Mouse (Mus musculus): ENCODE results near the gene Pcdh8.

Gene Pcdh8

DNA sequence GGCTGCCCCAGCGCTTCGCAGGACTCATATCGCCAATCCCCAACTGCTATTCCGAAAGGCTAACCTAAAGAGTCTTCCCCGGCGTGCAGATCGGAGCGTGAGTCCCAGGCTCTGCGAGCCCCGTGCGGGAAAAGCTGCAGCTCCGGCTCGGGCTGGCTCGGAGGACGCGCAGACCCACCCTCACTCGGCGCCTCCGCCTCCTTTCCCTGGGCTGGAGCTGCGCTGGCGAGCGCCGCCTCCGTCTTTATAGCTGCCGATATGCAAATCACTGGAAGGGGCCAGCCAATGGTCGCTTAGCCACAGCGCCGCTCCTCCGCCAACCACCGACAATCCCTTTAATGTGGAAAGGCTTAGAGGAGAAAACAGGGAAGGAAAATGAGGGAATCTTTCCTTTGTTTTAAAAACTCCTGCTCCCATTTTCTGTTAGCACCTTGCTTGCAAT, at the start of gene Pcdh8:
Gene Pcdh8, minus strand, starts transcription at position 219 of the 442 bp plus-strand sequence.
- DNase-seq (ENCODE audit: low spot score in 2 of 2), result peak; percentile 91 to 92

DNA sequence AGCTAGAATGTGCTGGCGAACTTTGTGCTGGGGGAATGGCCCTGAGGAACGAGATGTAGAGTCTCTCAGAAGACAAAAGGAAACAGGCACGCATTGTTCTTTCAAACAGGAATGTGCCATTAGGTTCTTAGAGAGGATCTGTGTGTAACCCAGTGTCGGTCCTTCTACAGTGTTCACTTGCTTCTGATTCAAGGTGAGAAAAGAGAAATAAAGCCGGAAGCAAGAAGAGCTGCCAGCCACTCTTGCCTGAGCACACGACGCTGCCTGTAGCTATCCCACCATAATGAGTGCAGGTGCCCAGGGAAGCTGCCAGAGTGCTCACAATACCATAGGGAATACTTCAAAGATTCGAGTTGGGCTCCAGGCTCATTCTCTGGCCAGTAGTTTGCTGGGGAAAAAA, 43.6 kb upstream of the Pcdh8 start:
- DNase-seq (ENCODE audit: low spot score in 2 of 2), result no peak

DNA sequence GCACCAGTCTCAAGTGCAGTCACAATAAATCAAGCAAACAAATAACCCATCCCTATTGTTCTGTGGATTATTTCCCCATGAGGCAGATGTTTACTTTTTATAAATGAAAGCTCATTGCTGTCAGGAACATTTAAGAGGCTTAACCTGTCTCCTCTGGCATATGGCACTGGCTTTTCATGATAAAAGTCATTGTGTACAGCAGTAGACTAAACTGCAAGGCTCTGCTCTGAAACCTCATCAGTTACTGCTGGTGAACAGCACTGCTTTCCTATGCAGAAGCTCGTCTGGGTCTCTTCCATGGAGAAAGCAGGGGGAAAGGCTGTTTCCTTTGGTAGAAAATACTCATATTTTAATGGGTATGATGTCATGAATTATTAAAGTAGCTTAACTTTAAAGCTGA, 43.0 kb upstream of the Pcdh8 start:
- DNase-seq (ENCODE audit: low spot score in 2 of 2), result no peak

DNA sequence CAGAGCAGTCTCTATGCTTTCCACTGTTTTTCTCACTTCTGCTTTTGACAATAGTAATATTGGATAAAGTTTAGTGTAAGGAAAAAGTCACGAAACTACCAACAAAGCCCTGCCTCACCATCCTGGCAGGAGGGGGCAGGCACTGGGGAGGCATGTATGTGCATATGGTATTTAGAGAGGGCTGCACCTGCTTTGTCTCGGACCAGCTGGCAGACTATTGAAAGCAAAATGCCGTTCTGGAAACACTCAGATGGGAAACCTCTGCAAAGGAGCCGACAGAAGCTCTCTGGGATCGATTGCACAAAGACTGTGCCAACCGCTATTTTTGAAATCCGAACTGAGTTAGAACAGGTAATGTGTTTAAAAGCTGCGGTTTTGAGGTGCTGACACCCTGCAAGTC, 22.1 kb upstream of the Pcdh8 start:
- DNase-seq (ENCODE audit: low spot score in 2 of 2), result no peak

DNA sequence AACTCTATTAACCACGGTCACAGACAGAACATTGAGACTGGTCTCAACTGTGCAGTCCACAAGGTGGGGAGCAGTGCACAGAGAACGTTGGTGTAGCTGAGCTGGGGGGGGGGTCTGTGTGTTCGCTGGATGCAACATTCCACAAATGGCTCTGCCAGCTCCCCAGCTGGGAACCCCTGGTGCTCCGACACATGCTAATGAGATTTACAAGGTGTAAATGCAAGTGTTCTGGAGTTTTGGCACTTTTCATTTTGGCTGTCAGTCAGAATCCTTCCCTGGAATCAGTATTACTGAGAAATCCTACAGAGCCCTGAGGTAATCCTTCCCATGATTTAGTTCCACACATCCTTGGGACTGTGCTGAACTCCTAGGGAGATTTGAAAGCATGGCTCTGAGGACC, 18.4 kb upstream of the Pcdh8 start:
- DNase-seq (ENCODE audit: low spot score in 2 of 2), result no peak

DNA sequence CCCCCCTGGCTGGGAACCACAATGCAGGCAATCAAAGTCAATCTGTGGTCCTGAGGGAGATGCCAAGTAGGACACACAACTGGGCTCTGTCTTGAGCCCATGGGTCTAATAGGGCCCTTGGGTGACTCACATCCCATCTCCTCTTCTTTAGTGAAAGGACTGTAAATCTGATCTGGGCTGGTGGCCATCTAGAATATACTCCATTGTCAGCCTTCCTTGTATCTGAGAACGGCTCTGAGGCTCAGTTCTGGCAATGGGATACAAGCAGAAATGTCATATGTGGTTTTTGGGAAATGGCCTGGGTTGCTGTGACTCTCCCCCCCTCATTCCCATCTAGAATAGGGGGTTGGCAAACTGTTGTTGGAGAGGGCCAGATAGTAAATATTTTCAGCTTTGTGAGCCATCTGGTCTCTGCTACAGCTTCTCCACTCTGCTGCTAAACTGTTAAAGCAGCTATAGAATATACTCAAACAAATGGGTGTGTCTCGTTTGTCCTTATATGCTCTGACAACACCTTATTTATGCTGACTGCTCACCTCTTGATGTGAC, 17.6 kb upstream of the Pcdh8 start:
- DNase-seq (ENCODE audit: low spot score in 2 of 2), result no peak

DNA sequence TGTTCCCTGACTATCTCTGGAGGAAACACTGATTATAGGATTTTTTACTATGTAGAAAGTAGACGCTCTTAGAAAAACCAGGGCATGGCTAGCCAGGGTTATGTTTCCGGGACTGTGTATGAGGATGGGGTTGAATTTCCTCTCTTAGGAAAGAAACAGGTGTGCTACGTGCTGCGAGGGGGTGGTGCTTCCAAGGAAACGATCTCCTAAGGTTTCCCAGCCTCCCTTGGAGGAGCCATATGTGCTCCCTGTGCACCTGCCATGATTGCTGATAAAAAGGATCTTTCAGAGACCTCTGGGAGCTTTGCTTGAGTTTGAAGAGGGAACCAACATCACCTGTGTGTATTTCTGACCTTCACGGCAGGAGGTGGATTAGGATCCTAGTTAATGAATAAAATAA, 16.8 kb upstream of the Pcdh8 start:
- DNase-seq (ENCODE audit: low spot score in 2 of 2), result no peak

DNA sequence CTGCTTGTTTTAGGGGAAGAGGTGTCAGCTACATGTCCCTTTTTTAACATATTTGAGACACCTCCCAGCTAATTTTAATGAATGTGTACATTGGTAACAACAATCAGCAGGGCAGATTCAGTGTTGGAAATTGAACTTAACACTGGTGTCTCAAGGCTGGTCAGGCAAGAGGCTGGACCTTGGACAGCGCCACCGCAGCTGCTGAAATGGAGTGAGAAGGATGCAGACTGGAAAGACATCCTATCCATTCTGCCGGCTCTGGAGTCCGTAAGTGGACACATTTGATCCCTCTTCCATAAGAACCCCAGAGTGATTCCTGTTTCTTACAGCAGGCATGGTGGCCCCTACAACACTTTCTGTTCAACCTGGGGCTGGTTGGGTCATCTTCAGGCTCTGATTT, 14.3 kb upstream of the Pcdh8 start:
- DNase-seq (ENCODE audit: low spot score in 2 of 2), result no peak

DNA sequence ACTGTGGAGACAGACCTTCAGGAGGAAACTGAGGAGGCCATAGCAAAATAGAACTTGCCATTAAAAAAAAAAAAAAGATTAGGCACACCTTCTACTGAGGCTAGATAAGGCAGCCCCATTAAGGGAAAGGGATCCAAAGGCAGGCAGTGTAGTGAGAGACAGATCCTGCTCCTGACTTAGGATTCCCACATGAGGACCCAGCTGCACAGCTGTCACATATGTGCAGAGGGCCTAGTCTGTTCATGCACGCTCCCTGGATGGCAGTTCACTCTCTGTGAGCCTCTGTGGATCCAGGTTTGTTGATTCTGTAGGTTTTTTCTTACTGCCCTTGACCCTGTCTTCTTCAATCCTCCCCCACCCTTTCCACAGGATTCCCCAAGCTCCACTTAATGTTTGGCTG, 9.8 kb upstream of the Pcdh8 start:
- no peak for DNase-seq (ENCODE audit: low spot score in 2 of 2)

DNA sequence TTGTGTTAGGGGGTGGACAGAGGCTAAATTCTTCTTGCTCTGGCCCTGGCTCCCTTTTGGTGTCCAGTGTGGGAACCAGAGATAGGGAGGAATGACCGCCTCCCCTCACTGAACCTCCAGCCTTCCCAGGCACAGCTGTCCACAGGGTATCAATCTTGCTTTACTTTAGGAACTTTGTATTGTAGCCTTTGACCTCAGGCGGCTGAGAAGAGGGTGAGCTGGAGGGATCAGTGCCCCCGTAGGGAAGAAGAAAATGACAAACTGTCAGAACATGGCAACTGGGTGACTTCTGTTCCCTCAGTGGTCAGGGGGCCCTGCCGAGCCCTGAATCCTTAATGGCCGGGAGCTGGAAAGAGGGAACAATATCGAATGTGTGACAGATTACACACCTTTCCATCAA, 9.2 kb upstream of the Pcdh8 start:
- no peak for DNase-seq (ENCODE audit: low spot score in 2 of 2)

DNA sequence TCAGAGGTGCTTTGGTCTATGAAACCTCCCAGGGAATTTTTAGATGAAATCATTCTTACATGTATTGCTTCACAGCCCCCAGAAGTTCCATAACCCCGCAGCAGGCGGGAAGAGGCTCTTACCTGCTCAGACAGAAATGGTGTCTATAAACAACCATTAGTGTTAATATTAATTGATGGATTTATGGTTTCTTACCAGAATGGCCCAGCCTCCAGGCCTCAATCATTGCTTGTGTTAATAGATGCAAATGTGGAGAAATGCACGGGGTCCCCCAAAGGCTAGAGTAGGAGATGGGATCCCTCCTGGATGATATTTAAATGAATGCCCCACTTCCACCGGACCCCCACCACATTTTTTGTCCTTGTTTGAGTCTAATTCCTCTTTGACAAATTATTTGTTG, 8.7 kb upstream of the Pcdh8 start:
- no peak for DNase-seq (ENCODE audit: low spot score in 2 of 2)

DNA sequence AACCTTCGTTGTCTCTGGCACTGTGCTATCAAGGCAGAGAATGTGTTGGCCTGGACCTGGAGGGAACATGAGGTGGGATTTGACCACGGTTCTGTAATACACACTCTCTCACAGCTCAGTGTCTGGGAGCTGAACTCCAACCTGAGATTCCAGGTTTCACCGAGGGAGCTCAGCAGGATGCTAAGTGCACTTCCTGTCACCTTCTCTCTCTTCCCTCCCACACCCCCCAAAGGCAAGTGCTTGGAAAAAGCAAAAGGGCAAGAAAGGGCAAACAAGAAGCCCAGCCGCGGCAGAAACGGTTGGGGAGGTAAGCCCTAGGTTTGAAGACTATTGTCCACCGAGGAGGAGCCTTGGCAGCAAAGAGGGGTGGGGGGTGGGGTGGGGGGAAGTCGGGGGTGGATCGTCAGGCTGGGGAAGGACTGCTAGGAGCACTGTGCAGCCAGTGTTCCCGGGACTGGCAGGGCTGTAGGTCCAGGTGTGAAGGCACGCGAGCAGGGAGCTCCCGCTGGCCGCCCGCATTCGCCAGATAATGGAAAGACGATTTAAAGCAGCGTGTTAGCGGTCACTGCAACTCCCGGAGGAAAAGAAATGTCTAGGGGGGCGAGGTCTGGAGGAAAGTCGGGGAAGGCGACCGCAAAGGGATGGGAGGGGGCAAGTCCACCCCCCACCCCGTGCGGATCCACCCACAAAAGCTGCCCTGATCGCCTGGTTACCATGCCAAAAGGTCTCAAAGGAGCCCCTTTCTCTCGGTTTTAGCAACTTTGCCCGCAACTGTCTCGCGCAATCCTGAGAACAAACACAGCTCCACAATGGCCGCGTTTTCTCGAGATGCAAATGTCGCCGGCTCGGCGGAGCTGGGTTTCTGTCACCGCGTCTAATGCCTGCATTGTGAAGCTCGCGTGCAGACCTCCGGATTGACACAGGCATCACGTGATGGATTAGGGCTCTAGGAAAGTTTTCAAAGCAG, 2.6 kb upstream of the Pcdh8 start:
- DNase-seq (ENCODE audit: low spot score in 2 of 2), result peak in 1 of 2 experiments; percentile 42

DNA sequence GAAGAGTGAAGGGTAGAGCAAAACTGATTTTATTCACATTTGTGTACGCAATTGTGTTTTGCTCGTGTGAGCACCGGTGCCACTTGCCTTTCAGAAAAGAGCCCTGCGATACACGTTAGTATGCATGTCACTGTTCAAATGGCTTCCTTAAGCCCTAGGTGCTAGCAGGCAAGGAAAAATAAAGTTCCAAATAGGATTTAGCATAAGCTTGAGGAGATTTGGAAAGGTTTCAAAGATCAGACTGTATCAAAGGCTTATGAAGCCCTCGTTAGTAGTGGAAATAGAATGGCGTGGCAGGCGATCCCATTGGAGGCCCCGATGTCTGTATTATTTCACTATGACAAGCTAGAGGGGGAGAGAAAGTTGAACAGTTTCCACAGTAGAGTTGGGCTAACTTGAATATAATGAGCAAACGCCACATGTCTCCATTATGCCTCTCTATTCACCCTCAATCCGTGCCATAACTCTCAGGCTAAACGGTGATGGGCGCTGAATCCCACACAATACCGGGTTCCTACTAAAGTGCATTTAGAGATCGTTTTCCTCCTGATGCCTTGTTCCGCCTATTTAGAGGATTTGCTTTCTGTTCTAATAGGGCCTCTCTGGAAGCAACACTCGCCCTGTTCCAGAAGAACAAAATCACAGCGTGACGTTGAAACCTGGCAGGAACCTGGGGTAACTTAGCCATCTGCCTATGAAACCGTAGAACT, 845 bp upstream of the Pcdh8 start:
- no peak for DNase-seq (ENCODE audit: low spot score in 2 of 2)

DNA sequence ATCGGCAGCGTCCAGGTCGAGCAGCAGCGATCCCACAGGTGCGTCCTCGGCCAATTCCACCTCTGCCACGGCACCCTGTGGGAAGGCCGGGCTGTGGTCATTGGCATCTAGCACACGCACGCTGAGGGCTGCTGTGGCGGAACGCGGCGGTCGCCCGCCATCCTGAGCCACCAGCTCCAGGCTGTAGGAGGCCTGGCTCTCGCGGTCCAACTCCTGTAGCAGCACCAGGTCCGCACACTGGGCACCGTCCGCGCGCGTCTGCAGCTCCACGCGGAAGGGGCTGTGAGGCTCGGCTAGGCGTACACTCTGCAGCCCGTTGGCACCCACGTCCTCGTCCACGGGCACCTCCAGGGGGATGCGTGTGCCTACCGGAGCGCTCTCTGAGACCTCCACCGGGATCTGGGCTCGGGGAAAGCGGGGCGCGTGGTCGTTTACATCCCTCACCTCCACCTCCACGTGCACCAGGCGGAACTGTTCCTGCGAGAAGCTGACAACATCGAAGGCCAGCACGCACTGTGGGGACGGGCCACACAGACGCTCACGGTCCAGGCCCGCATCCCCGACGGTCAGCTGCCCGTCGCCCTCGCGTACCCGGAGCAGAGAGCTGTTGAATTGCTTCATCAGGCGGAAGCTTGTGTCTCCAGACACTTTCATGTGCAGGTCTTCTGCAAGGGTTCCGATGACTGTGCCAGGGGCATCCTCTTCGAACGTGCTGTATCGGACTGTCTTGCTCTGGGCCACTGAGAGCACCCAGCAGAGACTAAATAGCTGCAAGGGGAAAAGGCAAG, 612 bp downstream of the Pcdh8 start:
- DNase-seq (ENCODE audit: low spot score in 2 of 2), result peak in 1 of 2 experiments; percentile 21

DNA sequence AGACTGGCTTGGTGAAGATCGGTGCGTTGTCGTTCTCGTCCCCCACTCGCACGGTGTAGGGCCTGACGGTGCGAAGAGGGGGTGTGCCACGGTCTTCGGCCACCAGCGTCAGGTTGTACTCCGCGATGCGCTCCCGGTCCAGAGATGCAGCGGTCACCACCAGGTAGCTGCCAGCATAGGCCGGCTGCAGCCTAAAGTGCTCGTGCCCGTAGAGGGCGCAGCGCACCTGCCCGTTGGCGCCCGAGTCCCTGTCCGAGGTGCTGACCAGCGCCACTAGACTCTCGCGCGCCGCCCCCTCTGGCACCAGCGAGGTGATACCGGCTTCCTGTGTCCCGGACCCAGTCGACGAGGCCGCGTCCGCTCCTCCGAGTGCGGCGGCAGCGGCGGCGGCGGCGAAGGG, 1.5 kb downstream of the Pcdh8 start:
- DNase-seq (ENCODE audit: low spot score in 2 of 2), result peak; percentile 62 to 77

DNA sequence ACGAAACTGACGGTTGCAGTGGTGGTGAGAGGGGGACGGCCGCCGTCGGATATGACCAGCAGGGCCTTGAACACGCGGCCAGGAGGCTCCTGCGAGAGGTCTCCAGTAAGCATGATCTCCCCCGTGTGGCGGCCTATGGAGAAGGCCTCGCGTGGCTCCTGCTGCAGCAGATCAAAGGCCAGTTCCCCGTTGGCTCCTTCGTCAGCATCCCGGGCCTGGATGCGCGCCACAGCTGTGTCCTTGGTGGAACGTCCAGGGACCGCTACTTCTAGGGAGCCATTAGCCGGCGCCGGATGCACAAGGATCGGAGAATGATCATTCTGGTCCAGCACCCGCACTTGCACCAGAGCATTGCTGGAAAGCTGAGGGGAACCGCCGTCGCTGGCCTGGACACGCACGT, 2.1 kb downstream of the Pcdh8 start:
- peak; percentile 26 to 49 for DNase-seq (ENCODE audit: low spot score in 2 of 2)

DNA sequence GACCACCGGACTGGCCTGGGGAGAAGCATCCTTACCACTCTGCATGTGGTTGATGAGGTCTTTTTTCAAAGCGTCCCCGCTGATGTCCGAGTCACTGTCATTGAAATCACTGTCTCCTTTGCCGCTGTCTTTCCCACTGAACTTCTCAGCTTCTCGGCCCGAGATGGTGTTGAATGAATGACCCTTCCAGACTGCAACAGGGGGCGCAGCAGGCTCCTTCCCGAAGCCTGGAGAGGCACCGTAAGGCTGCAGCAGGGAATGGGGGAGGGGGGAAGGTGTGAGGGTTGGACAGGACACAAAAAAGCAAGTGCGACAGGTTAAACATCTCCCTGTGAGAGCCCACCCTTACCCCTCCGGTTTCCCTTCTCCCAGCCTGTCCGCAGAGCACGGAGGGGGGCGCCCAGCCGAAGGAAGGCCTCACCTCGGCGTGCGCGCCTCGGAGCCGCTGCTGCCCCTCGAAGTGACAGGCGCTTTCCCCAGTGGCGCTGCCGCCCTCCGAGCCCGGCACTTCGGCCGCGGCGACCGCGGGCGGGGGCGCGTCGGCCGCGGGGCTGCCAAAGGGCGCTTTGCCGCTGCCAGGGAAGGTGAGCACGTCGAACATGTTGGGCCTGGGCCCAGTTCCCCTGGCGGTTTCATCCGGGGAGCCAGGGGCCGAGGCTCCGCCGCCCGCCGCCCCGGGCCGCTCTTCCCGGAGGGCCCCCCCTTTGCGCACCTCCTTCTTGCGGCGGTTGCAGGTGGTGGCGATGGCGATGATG, 2.9 kb downstream of the Pcdh8 start:
- no peak for DNase-seq (ENCODE audit: low spot score in 2 of 2)

DNA sequence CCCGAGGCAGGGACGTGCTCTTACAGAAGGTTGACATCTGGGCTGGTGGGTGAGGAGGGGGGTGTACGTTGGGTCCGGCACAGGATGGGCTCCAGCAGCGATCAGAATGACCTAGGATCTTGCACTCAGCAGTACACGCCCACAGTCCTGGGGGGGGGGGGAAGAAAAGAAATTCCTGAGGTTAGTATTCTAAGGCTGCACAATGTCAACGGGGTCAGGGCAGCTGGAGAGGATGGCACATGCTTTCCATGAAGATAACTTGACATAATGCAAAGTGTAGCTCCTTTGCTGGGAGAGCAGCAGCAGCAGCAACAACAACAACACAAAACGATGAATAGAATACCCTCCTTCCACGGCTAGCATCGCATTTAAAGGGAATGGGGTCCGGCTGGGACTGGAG, 3.5 kb downstream of the Pcdh8 start:
- no peak for DNase-seq (ENCODE audit: low spot score in 2 of 2)

DNA sequence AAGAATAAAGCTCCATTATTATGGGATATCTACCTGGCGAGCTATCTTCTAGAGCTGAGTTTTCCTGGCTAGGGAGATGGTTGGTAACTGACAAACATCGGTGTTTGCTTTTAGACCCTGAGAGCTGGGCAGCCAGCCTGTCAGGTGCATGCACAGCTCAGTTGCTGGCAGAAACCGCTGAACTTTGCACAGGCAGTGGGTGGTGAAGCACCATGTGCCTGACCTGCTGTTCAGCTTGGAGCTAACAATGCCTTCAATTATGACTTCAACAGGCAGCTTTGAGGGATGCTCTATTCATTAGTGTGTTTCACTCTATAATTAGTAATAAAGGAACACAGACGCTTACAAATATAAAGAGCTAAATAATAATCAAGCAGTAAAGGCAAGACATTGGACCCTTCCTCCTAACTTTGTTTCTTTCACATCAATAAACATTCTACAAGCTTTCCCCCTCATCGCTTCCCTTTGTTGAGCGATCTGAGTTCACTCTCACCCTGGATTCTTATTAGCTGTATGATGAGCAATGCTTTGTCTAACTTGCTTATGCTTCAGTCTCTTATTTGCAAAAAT, 5.8 kb downstream of the Pcdh8 start:
- DNase-seq (ENCODE audit: low spot score in 2 of 2), result no peak

DNA sequence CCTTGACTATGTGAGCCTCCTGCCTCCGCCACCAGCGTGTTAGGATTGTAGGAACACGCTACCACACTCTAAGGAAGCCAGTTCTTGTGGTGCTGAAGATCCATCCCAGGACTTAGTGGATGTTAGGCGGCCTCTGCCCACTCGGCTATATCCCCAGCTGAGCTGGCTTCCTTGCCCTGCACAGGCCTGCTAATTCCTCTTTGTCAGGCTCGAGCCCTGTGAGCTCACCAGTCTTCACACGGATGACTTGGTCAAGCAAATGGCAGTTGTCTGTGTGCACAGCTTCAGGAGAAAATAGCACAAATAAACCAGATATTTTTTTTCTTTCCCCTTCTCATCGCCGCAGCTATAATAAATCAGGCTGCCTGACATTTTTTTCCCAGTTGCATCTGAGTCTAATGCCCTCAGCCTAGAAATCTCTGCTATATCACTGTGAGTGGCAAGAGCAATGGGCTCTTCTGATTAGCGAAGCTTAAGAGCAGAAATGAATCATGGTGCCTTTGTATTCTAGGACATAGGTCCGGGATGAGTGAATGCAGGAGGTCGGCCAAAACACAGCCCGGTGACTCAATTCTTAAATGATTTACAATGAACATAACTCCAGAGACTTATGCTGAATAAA, 16.4 kb downstream of the Pcdh8 start:
- DNase-seq (ENCODE audit: low spot score in 2 of 2), result peak in 1 of 2 experiments; percentile 12
